Mouse (Mus musculus): ENCODE data around the gene Peg3. TPM values are rescaled to one million over a fixed set of nuclear protein-coding genes. Genes with fewer than 3 reads are reported as not detected.

Peg3 gene
- polyA plus RNA-seq, 1 experiment = 168 TPM

- TF ChIP-seq CTCF (IDR thresholded peaks at IDR 0.05; ENCODE audit: borderline replicate concordance, insufficient read depth, low read length) (no peak), POLR2A (IDR thresholded peaks at IDR 0.05; ENCODE audit: low read depth, low read length) (no peak)
- H3K27ac ChIP-seq (ENCODE audit: insufficient read depth, low read length) = no peak overlapping the region
- H3K4me1 ChIP-seq (ENCODE audit: control insufficient read depth, insufficient read depth, low read length) = peaks cover 3% of the 10 kb centered on the region; the same call in 1 of the 2 replicates
- H3K4me3 ChIP-seq (ENCODE audit: insufficient read depth, low read length) = no peak overlapping the region
These were observed 26.6 kb upstream of the Peg3 start for GRCm38 (mm10) chr7:6756777-6757291.

- TF ChIP-seq CTCF (IDR thresholded peaks at IDR 0.05; ENCODE audit: borderline replicate concordance, insufficient read depth, low read length) (no peak), POLR2A (IDR thresholded peaks at IDR 0.05; ENCODE audit: low read depth, low read length) (no peak)
- no peak overlapping the region for H3K27ac ChIP-seq (ENCODE audit: insufficient read depth, low read length)
- no peak overlapping the region for H3K4me3 ChIP-seq (ENCODE audit: insufficient read depth, low read length)
- H3K4me1 ChIP-seq (ENCODE audit: control insufficient read depth, insufficient read depth, low read length) = no peaks in the 10 kb centered on the region
These were observed 23.2 kb upstream of the Peg3 start for GRCm38 (mm10) chr7:6753440-6753839.

GRCm38 (mm10) chr7:6749196-6749595 is 19.0 kb upstream of the Peg3 start:
- Histone ChIP-seq H3K4me3 (ENCODE audit: insufficient read depth, low read length) (no peak overlapping the region), H3K27ac (ENCODE audit: insufficient read depth, low read length) (no peak overlapping the region), H3K4me1 (ENCODE audit: control insufficient read depth, insufficient read depth, low read length) (peaks cover 3% of the 10 kb centered on the region; the same call in 1 of the 2 replicates)
- no peak for TF ChIP-seq CTCF (IDR thresholded peaks at IDR 0.05; ENCODE audit: borderline replicate concordance, insufficient read depth, low read length)
- no peak for TF ChIP-seq POLR2A (IDR thresholded peaks at IDR 0.05; ENCODE audit: low read depth, low read length)

- no peak overlapping the region for H3K4me3 ChIP-seq (ENCODE audit: insufficient read depth, low read length)
- H3K27ac ChIP-seq (ENCODE audit: insufficient read depth, low read length) = no peak overlapping the region
These were observed 14.2 kb upstream of the Peg3 start for GRCm38 (mm10) chr7:6744281-6744904.

GRCm38 (mm10) chr7:6736060-6736459 is 5.8 kb upstream of the Peg3 start:
- Histone ChIP-seq H3K27ac (ENCODE audit: insufficient read depth, low read length) (no peak overlapping the region), H3K4me3 (ENCODE audit: insufficient read depth, low read length) (no peak overlapping the region), H3K4me1 (ENCODE audit: control insufficient read depth, insufficient read depth, low read length) (no peaks in the 10 kb centered on the region)
- no peak for TF ChIP-seq POLR2A (IDR thresholded peaks at IDR 0.05; ENCODE audit: low read depth, low read length)
- no peak for TF ChIP-seq CTCF (IDR thresholded peaks at IDR 0.05; ENCODE audit: borderline replicate concordance, insufficient read depth, low read length)

More at GRCm38 (mm10) chr7:6744281-6744904, 14.2 kb upstream of the Peg3 start:
- TF ChIP-seq CTCF (IDR thresholded peaks at IDR 0.05; ENCODE audit: borderline replicate concordance, insufficient read depth, low read length) = no peak
- TF ChIP-seq POLR2A (IDR thresholded peaks at IDR 0.05; ENCODE audit: low read depth, low read length) = no peak
- peaks cover 3% of the 10 kb centered on the region; the same call in 1 of the 2 replicates for H3K4me1 ChIP-seq (ENCODE audit: control insufficient read depth, insufficient read depth, low read length)

- no peak for TF ChIP-seq CTCF (IDR thresholded peaks at IDR 0.05; ENCODE audit: borderline replicate concordance, insufficient read depth, low read length)
- Histone ChIP-seq H3K4me3 (ENCODE audit: insufficient read depth, low read length) (peak overlapping the region; percentile 21), H3K27ac (ENCODE audit: insufficient read depth, low read length) (no peak overlapping the region), H3K4me1 (ENCODE audit: control insufficient read depth, insufficient read depth, low read length) (no peaks in the 10 kb centered on the region)
These were observed 1.7 kb upstream of the Peg3 start for GRCm38 (mm10) chr7:6731930-6732329.

GRCm38 (mm10) chr7:6731373-6731772 is 1.1 kb upstream of the Peg3 start:
- Histone ChIP-seq H3K4me1 (ENCODE audit: control insufficient read depth, insufficient read depth, low read length) (no peaks in the 10 kb centered on the region), H3K4me3 (ENCODE audit: insufficient read depth, low read length) (no peak overlapping the region), H3K27ac (ENCODE audit: insufficient read depth, low read length) (no peak overlapping the region)
- TF ChIP-seq POLR2A (IDR thresholded peaks at IDR 0.05; ENCODE audit: low read depth, low read length) (no peak), CTCF (IDR thresholded peaks at IDR 0.05; ENCODE audit: borderline replicate concordance, insufficient read depth, low read length) (no peak)

- Histone ChIP-seq H3K4me3 (ENCODE audit: insufficient read depth, low read length) (peak overlapping the region; percentile 46), H3K27ac (ENCODE audit: insufficient read depth, low read length) (no peak overlapping the region), H3K4me1 (ENCODE audit: control insufficient read depth, insufficient read depth, low read length) (no peaks in the 10 kb centered on the region)
- TF ChIP-seq CTCF (IDR thresholded peaks at IDR 0.05; ENCODE audit: borderline replicate concordance, insufficient read depth, low read length) (no peak), POLR2A (IDR thresholded peaks at IDR 0.05; ENCODE audit: low read depth, low read length) (no peak)
These were observed 570 bp upstream of the Peg3 start for GRCm38 (mm10) chr7:6730801-6731200.

- peak overlapping the region; percentile 90 for H3K27ac ChIP-seq (ENCODE audit: insufficient read depth, low read length)
- H3K4me1 ChIP-seq (ENCODE audit: control insufficient read depth, insufficient read depth, low read length) = no peaks in the 10 kb centered on the region
- TF ChIP-seq POLR2A (IDR thresholded peaks at IDR 0.05; ENCODE audit: low read depth, low read length) = no peak; the same call in none of the 2 replicates
- TF ChIP-seq CTCF (IDR thresholded peaks at IDR 0.05; ENCODE audit: borderline replicate concordance, insufficient read depth, low read length) = no peak
- H3K4me3 ChIP-seq (ENCODE audit: insufficient read depth, low read length) = peak overlapping the region; percentile 66
These were observed 992 bp downstream of the Peg3 start for GRCm38 (mm10) chr7:6729061-6729817.
